Mouse (Mus musculus) spleen, embryonic (tissue): ENCODE measurements around the gene Ankrd63.

Experiments
- CTCF ChIA-PET: fragments of 350-600 bp; sonication (Branson Sonifier 250); formaldehyde crosslinking; loops from one replicate; lab custom pipeline; 2022; lab: Charles Lee

Gene Ankrd63

GRCm38 (mm10) chr2:118728337-118728736 is 24.6 kb upstream of the Ankrd63 start, which contains the start of gene Plcb2:
Plcb2 (minus strand) TSS chr2:118728438.
- CTCF ChIA-PET: interaction anchor here (1.1 kb wide), 1 partner anchor 19 kb away, joined by 4 read pairs; no protein-coding TSS in a partner anchor

GRCm38 (mm10) chr2:118727911-118728310 is 24.1 kb upstream of the Ankrd63 start:
- CTCF ChIA-PET: interaction anchor here (1.1 kb wide), 1 partner anchor 19 kb away, joined by 4 read pairs; no protein-coding TSS in a partner anchor

GRCm38 (mm10) chr2:118726873-118727272 is 23.1 kb upstream of the Ankrd63 start:
- CTCF ChIA-PET: no interaction called here

- CTCF ChIA-PET: no interaction called here
Measured at GRCm38 (mm10) chr2:118725511-118725910, 21.7 kb upstream of the Ankrd63 start.

- CTCF ChIA-PET: no interaction called here
Measured at GRCm38 (mm10) chr2:118723693-118724486, 20.1 kb upstream of the Ankrd63 start.

- CTCF ChIA-PET: no interaction called here
Measured at GRCm38 (mm10) chr2:118716677-118717076, 12.9 kb upstream of the Ankrd63 start.

- CTCF ChIA-PET: interaction anchor here (0.6 kb wide), 1 partner anchor 9 kb away, joined by 5 read pairs; no protein-coding TSS in a partner anchor
Measured at GRCm38 (mm10) chr2:118714230-118714629, 10.5 kb upstream of the Ankrd63 start.

- CTCF ChIA-PET: no interaction called here
Measured at GRCm38 (mm10) chr2:118713631-118714030, 9.9 kb upstream of the Ankrd63 start.

- CTCF ChIA-PET: interaction anchor here (0.5 to 1.0 kb wide), 2 partner anchors 55 to 307 kb away, joined by 3 read pairs; no protein-coding TSS in a partner anchor
Measured at GRCm38 (mm10) chr2:118711038-118711494, 7.3 kb upstream of the Ankrd63 start.

GRCm38 (mm10) chr2:118709655-118710221 is 6.0 kb upstream of the Ankrd63 start:
- CTCF ChIA-PET: interaction anchor here (0.6 kb wide), 1 partner anchor 581 kb away, joined by 6 read pairs; no protein-coding TSS in a partner anchor

- CTCF ChIA-PET: no interaction called here
Measured at GRCm38 (mm10) chr2:118708472-118708871, 4.7 kb upstream of the Ankrd63 start.

GRCm38 (mm10) chr2:118706436-118706835 is 2.7 kb upstream of the Ankrd63 start:
- CTCF ChIA-PET: interaction anchor here (0.7 kb wide), 2 partner anchors 47 to 57 kb away, joined by 6 to 8 read pairs; no protein-coding TSS in a partner anchor

GRCm38 (mm10) chr2:118702883-118703761 is 641 bp downstream of the Ankrd63 start:
- CTCF ChIA-PET: interaction anchor here (0.7 to 1.2 kb wide), 2 partner anchors 56 to 231 kb away, joined by 3 to 5 read pairs; no protein-coding TSS in a partner anchor

- CTCF ChIA-PET: interaction anchor here (0.7 to 1.2 kb wide), 3 partner anchors 57 to 231 kb away, joined by 3 to 5 read pairs (median 4); no protein-coding TSS in a partner anchor
Measured at GRCm38 (mm10) chr2:118701971-118702882, 1.5 kb downstream of the Ankrd63 start.

GRCm38 (mm10) chr2:118701161-118701560 is 2.6 kb downstream of the Ankrd63 start:
- CTCF ChIA-PET: interaction anchor here (0.7 kb wide), 1 partner anchor 61 kb away, joined by 4 read pairs; no protein-coding TSS in a partner anchor

- CTCF ChIA-PET: interaction anchor here (0.7 kb wide), 1 partner anchor 187 kb away, joined by 3 read pairs; no protein-coding TSS in a partner anchor
Measured at GRCm38 (mm10) chr2:118700179-118701062, 3.3 kb downstream of the Ankrd63 start.

GRCm38 (mm10) chr2:118697955-118698354 is 5.8 kb downstream of the Ankrd63 start:
- CTCF ChIA-PET: interaction anchor here (0.7 kb wide), 1 partner anchor 9 kb away, joined by 3 read pairs; no protein-coding TSS in a partner anchor

- CTCF ChIA-PET: interaction anchor here (0.7 to 1.3 kb wide), 2 partner anchors 33 to 205 kb away, joined by 4 to 18 read pairs; no protein-coding TSS in a partner anchor
Measured at GRCm38 (mm10) chr2:118697311-118697877, 6.4 kb downstream of the Ankrd63 start.
